Mouse (Mus musculus) stomach, embryonic 16.5 days (tissue): ENCODE results near the gene Art1. TPM values are rescaled to one million over a fixed set of nuclear protein-coding genes. Genes with fewer than 3 reads are reported as not detected.

Source experiments
- ATAC-seq: fragments of 200-750 bp; cut with Nextera tagmentation; 2 replicates; pipeline ENCODE4 v1.8.0; 2017; ENCODE audit warnings: moderate number of reproducible peaks, moderate TSS enrichment; ENCODE audit not compliant: insufficient read depth, low FRiP score
- H3K27ac ChIP-seq: fragments of 300-500 bp; sonication (generic); 2 replicates; pipeline ENCODE4 v1.5.1; 2014; ENCODE audit warnings: low read length
- H3K27me3 ChIP-seq: fragments of 300-500 bp; sonication (generic); 2 replicates; pipeline ENCODE4 v1.6.1; 2014; ENCODE audit warnings: low read length, control low read depth, mixed read lengths; ENCODE audit not compliant: control insufficient read depth, insufficient read depth
- H3K36me3 ChIP-seq: fragments of 300-500 bp; sonication (generic); 2 replicates; pipeline ENCODE4 v1.6.1; 2014; ENCODE audit warnings: low read length; ENCODE audit not compliant: control insufficient read depth, insufficient read depth
- H3K4me1 ChIP-seq: fragments of 300-500 bp; sonication (generic); 2 replicates; pipeline ENCODE4 v1.6.1; 2014; ENCODE audit warnings: low read length, control low read depth, mixed read lengths; ENCODE audit not compliant: control insufficient read depth, insufficient read depth
- H3K4me2 ChIP-seq: fragments of 300-500 bp; sonication (generic); 2 replicates; pipeline ENCODE4 v1.6.1; 2014; ENCODE audit warnings: low read depth, low read length, mixed read lengths
- H3K4me3 ChIP-seq: fragments of 300-500 bp; sonication (generic); replicated peaks from 2 replicates; pipeline ENCODE4 v1.5.1; 2014; ENCODE audit warnings: mild to moderate bottlenecking, low read length
- H3K9ac ChIP-seq: fragments of 300-500 bp; sonication (generic); 2 replicates; pipeline ENCODE4 v1.6.1; 2014; ENCODE audit warnings: low read length
- H3K9me3 ChIP-seq: fragments of 300-500 bp; sonication (generic); replicated peaks from 2 replicates; pipeline ENCODE4 v1.6.1; 2016; ENCODE audit warnings: low read length, control low read depth; ENCODE audit not compliant: control insufficient read depth
- WGBS: fragments of 180-500 bp; shearing (Covaris S2); extraction: QIAGEN DNeasy Blood & Tissue Kit; methylation state at CpG from one replicate; pipeline ENCODE4 v1.1.7; 2014; 5-methylcytosine and 5-hydroxymethylcytosine counted together
- polyA plus RNA-seq: library from polyadenylated mRNA; unstranded; fragments of >200 nt; fragmentation: Nextera tagmentation; extraction: Ambion mirVana; gene quantifications from 2 replicates; pipeline ENCODE4 v1.2.1, GENCODE M21; 2015

The Art1 gene
- polyA plus RNA-seq, 1 experiment from 2014 or later = 7.1 TPM

GRCm38 (mm10) chr7:102103555-102103954 is 2.0 kb downstream of the Art1 start:
- no peak overlapping the region for H3K4me3 ChIP-seq
- H3K27ac ChIP-seq = no peak overlapping the region
- no peaks in the 10 kb centered on the region for H3K36me3 ChIP-seq
- H3K27me3 ChIP-seq = no peaks in the 10 kb centered on the region
- no peak overlapping the region for H3K4me2 ChIP-seq
- H3K9me3 ChIP-seq = no peaks in the 10 kb centered on the region
- peaks cover 13% of the 10 kb centered on the region for H3K4me1 ChIP-seq
- ATAC-seq = no peak
- WGBS = 78% methylated on average over 2 of the region's 2 CpGs
- no peak overlapping the region for H3K9ac ChIP-seq

GRCm38 (mm10) chr7:102104126-102104525 is 2.6 kb downstream of the Art1 start:
- Histone ChIP-seq H3K4me3 (no peak overlapping the region), H3K36me3 (no peaks in the 10 kb centered on the region), H3K27me3 (no peaks in the 10 kb centered on the region), H3K9me3 (no peaks in the 10 kb centered on the region), H3K4me1 (peaks cover 13% of the 10 kb centered on the region), H3K27ac (no peak overlapping the region), H3K4me2 (no peak overlapping the region), H3K9ac (no peak overlapping the region)
- no peak for ATAC-seq
- 50% methylated on average over 5 of the region's 5 CpGs for WGBS

GRCm38 (mm10) chr7:102106700-102107141 is 5.2 kb downstream of the Art1 start:
- Histone ChIP-seq H3K9ac (peak overlapping the region; percentile 67), H3K27ac (no peak overlapping the region), H3K4me1 (peaks cover 7% of the 10 kb centered on the region; the same call in 1 of the 2 replicates), H3K4me3 (peak overlapping the region; percentile 39), H3K9me3 (no peaks in the 10 kb centered on the region), H3K27me3 (no peaks in the 10 kb centered on the region), H3K4me2 (peak overlapping the region; percentile 60), H3K36me3 (no peaks in the 10 kb centered on the region)
- 0 out of 2 replicates have a peak, but pooled peaks have one; percentile 11 for ATAC-seq
- 14% methylated on average over 23 of the region's 23 CpGs for WGBS

- Histone ChIP-seq H3K4me1 (peaks cover 7% of the 10 kb centered on the region; the same call in 1 of the 2 replicates), H3K27me3 (no peaks in the 10 kb centered on the region), H3K9ac (no peak overlapping the region), H3K9me3 (no peaks in the 10 kb centered on the region), H3K4me2 (no peak overlapping the region), H3K27ac (no peak overlapping the region), H3K36me3 (no peaks in the 10 kb centered on the region), H3K4me3 (no peak overlapping the region)
- WGBS = 79% methylated on average over 1 of the region's 1 CpGs
- no peak for ATAC-seq
Observed at GRCm38 (mm10) chr7:102108206-102108605, 6.7 kb downstream of the Art1 start.

- 74% methylated on average over 7 of the region's 7 CpGs for WGBS
- ATAC-seq = no peak
- no peak within 1 kb of the TSS for H3K9ac ChIP-seq
Observed at GRCm38 (mm10) chr7:102109171-102109570, 7.6 kb downstream of the Art1 start, which contains the start of gene Art5. Gene Art5, minus strand, starts transcription at chr7:102109489.

GRCm38 (mm10) chr7:102109746-102110145 is 8.2 kb downstream of the Art1 start:
- Histone ChIP-seq H3K4me1 (peaks cover 7% of the 10 kb centered on the region; the same call in 1 of the 2 replicates), H3K27me3 (no peaks in the 10 kb centered on the region), H3K4me2 (no peak overlapping the region), H3K36me3 (no peaks in the 10 kb centered on the region), H3K4me3 (no peak overlapping the region), H3K27ac (no peak overlapping the region), H3K9ac (no peak overlapping the region), H3K9me3 (no peaks in the 10 kb centered on the region)
- 83% methylated on average over 4 of the region's 4 CpGs for WGBS
- ATAC-seq = no peak

More at GRCm38 (mm10) chr7:102109171-102109570, 7.6 kb downstream of the Art1 start, which contains the start of gene Art5:
- Histone ChIP-seq H3K9me3 (no peaks in the 10 kb centered on the region), H3K36me3 (no peaks in the 10 kb centered on the region), H3K27me3 (no peaks in the 10 kb centered on the region), H3K4me3 (no peak within 1 kb of the TSS), H3K4me2 (no peak within 1 kb of the TSS), H3K27ac (no peak within 1 kb of the TSS), H3K4me1 (peaks cover 7% of the 10 kb centered on the region; the same call in 1 of the 2 replicates)

- Histone ChIP-seq H3K9me3 (no peaks in the 10 kb centered on the region), H3K4me3 (no peak overlapping the region), H3K4me2 (no peak overlapping the region), H3K36me3 (no peaks in the 10 kb centered on the region), H3K9ac (no peak overlapping the region), H3K27me3 (no peaks in the 10 kb centered on the region), H3K4me1 (no peaks in the 10 kb centered on the region), H3K27ac (no peak overlapping the region)
- WGBS = 71% methylated on average over 45 of the region's 45 CpGs
- no peak for ATAC-seq
Observed at GRCm38 (mm10) chr7:102113151-102113729, 11.7 kb downstream of the Art1 start.

GRCm38 (mm10) chr7:102116579-102117331 is 15.2 kb downstream of the Art1 start, which contains the start of gene Chrna10:
Gene Chrna10, minus strand, starts transcription at chr7:102116828.
- H3K4me1 ChIP-seq = no peaks in the 10 kb centered on the region
- no peaks in the 10 kb centered on the region for H3K9me3 ChIP-seq
- 37% methylated on average over 7 of the region's 7 CpGs for WGBS
- no peaks in the 10 kb centered on the region for H3K27me3 ChIP-seq
- no peak within 1 kb of the TSS for H3K9ac ChIP-seq
- no peak within 1 kb of the TSS for H3K4me2 ChIP-seq
- ATAC-seq = no peak
- no peak within 1 kb of the TSS for H3K27ac ChIP-seq
- no peak within 1 kb of the TSS for H3K4me3 ChIP-seq
- H3K36me3 ChIP-seq = peaks cover 11% of the 10 kb centered on the region; the same call in 1 of the 2 replicates

GRCm38 (mm10) chr7:102117382-102117781 is 15.8 kb downstream of the Art1 start:
- 79% methylated on average over 5 of the region's 6 CpGs for WGBS
- no peaks in the 10 kb centered on the region for H3K4me1 ChIP-seq
- no peaks in the 10 kb centered on the region for H3K9me3 ChIP-seq
- H3K36me3 ChIP-seq = peaks cover 11% of the 10 kb centered on the region; the same call in 1 of the 2 replicates
- H3K27ac ChIP-seq = no peak overlapping the region
- H3K27me3 ChIP-seq = no peaks in the 10 kb centered on the region
- H3K4me2 ChIP-seq = no peak overlapping the region
- ATAC-seq = no peak
- H3K4me3 ChIP-seq = no peak overlapping the region
- H3K9ac ChIP-seq = no peak overlapping the region
